ENCODE assay signal across 8 mouse cellular contexts in genomic region chr2:167605178-167605794, GRCm38 (mm10). TPM values are rescaled to one million over a fixed set of nuclear protein-coding genes. Genes with fewer than 3 reads are reported as not detected.
DNase-seq lines count a peak whose midpoint lies in the region; ATAC-seq and TF ChIP-seq lines count a peak whose summit lies in the region.

No protein-coding gene starts in this region.

- WGBS in forebrain, embryonic 12.5 days = 28% methylated on average over 11 of the region's 11 CpGs
- WGBS in heart, postnatal 0 days = 21% methylated on average over 11 of the region's 11 CpGs
- WGBS in liver, embryonic 14.5 days (ENCODE audit: insufficient replicate concordance) = 34% methylated on average over 11 of the region's 11 CpGs
- 29% methylated on average over 11 of the region's 11 CpGs for WGBS in neural tube, embryonic 13.5 days

- peaks cover 3% of the 10 kb centered on the region for H3K4me1 ChIP-seq in forebrain, embryonic 12.5 days
- peaks cover 6% of the 10 kb centered on the region for H3K4me1 ChIP-seq in heart, postnatal 0 days (ENCODE audit: control insufficient read depth, insufficient read depth)
- H3K4me1 ChIP-seq in liver, embryonic 14.5 days (replicated peaks; ENCODE audit: control insufficient read depth in 2 of 2, insufficient read depth in 2 of 2, low read length in 1 of 2) = no peaks in the 10 kb centered on the region
- H3K4me1 ChIP-seq in neural tube, embryonic 13.5 days (replicated peaks) = no peaks in the 10 kb centered on the region; the same call in 1 of the 2 replicates

- no peak overlapping the region for H3K9ac ChIP-seq in forebrain, embryonic 12.5 days
- no peak overlapping the region for H3K9ac ChIP-seq in heart, postnatal 0 days (replicated peaks; ENCODE audit: low read depth, low read length)
- no peak overlapping the region for H3K9ac ChIP-seq in liver, embryonic 14.5 days (replicated peaks)
- H3K9ac ChIP-seq in neural tube, embryonic 13.5 days = no peak overlapping the region

- no peak overlapping the region for H3K4me3 ChIP-seq in forebrain, embryonic 12.5 days (replicated peaks)
- no peak overlapping the region for H3K4me3 ChIP-seq in heart, postnatal 0 days (ENCODE audit: low read depth, low read length)
- no peak overlapping the region for H3K4me3 ChIP-seq in liver, embryonic 14.5 days (ENCODE audit: insufficient read depth in 1 of 2, low read depth in 2 of 2, low read length in 2 of 2)
- no peak overlapping the region for H3K4me3 ChIP-seq in neural tube, embryonic 13.5 days

- no peak overlapping the region for H3K27ac ChIP-seq in forebrain, embryonic 12.5 days
- H3K27ac ChIP-seq in heart, postnatal 0 days (ENCODE audit: low read depth) = no peak overlapping the region
- no peak overlapping the region for H3K27ac ChIP-seq in liver, embryonic 14.5 days
- H3K27ac ChIP-seq in neural tube, embryonic 13.5 days (replicated peaks) = no peak overlapping the region

- H3K9me3 ChIP-seq in forebrain, embryonic 12.5 days = no peaks in the 10 kb centered on the region
- no peaks in the 10 kb centered on the region for H3K9me3 ChIP-seq in heart, postnatal 0 days (replicated peaks; ENCODE audit: control insufficient read depth, low read length)
- no peaks in the 10 kb centered on the region for H3K9me3 ChIP-seq in liver, embryonic 14.5 days (ENCODE audit: control insufficient read depth, low read length)
- no peaks in the 10 kb centered on the region for H3K9me3 ChIP-seq in neural tube, embryonic 13.5 days

- DNase-seq in CD4-positive, CD25-positive, alpha-beta regulatory T cell, adult 2 months (ENCODE audit: low read depth, low spot score) = peak; percentile 91
- peak; percentile 80 for DNase-seq in c-Kit-positive CD71-negative TER-119-negative erythroid progenitor cells, embryonic 14.5 days (ENCODE audit: low read depth)
- DNase-seq in heart, postnatal 0 days (ENCODE audit: low spot score) = peak; percentile 87
- peak; percentile 92 to 97 for DNase-seq in kidney, postnatal 36 days
- DNase-seq in liver, embryonic 14.5 days (ENCODE audit: low read depth in 3 of 3, low spot score in 3 of 3) = peak; percentile 62 to 71 (median 65)
- peak; percentile 53 for DNase-seq in telencephalon, adult 2 months (ENCODE audit: low read depth, low spot score)

- peaks cover 4% of the 10 kb centered on the region; the same call in 1 of the 2 replicates for H3K27me3 ChIP-seq in forebrain, embryonic 12.5 days
- H3K27me3 ChIP-seq in heart, postnatal 0 days (ENCODE audit: control insufficient read depth, insufficient read depth, low read length) = no peaks in the 10 kb centered on the region
- H3K27me3 ChIP-seq in liver, embryonic 14.5 days (ENCODE audit: control insufficient read depth, insufficient read depth, low read length) = no peaks in the 10 kb centered on the region
- peaks cover 3% of the 10 kb centered on the region; the same call in 1 of the 2 replicates for H3K27me3 ChIP-seq in neural tube, embryonic 13.5 days

- ATAC-seq in forebrain, embryonic 12.5 days (ENCODE audit: low FRiP score) = peak; percentile 79
- ATAC-seq in heart, postnatal 0 days (ENCODE audit: insufficient read depth, low read depth) = peak; percentile 69
- ATAC-seq in liver, embryonic 14.5 days (ENCODE audit: insufficient read depth) = peak; percentile 67
- ATAC-seq in neural tube, embryonic 13.5 days (ENCODE audit: low read depth) = peak; percentile 80

- H3K36me3 ChIP-seq in forebrain, embryonic 12.5 days (replicated peaks) = peaks cover 27% of the 10 kb centered on the region
- peaks cover 20% of the 10 kb centered on the region for H3K36me3 ChIP-seq in heart, postnatal 0 days (replicated peaks; ENCODE audit: control insufficient read depth, insufficient read depth, low read length)
- H3K36me3 ChIP-seq in liver, embryonic 14.5 days (replicated peaks; ENCODE audit: control insufficient read depth, insufficient read depth, low read depth) = peaks cover 25% of the 10 kb centered on the region
- peaks cover 27% of the 10 kb centered on the region for H3K36me3 ChIP-seq in neural tube, embryonic 13.5 days

- TF ChIP-seq CTCF in heart, postnatal 0 days (IDR thresholded peaks at IDR 0.05; ENCODE audit: low read depth) = peak; percentile 97
- TF ChIP-seq CTCF in liver, embryonic 14.5 days (IDR thresholded peaks at IDR 0.05; ENCODE audit: low read depth) = peak; percentile 98

- H3K4me2 ChIP-seq in forebrain, embryonic 12.5 days = no peak overlapping the region
- no peak overlapping the region for H3K4me2 ChIP-seq in heart, postnatal 0 days (ENCODE audit: low read depth, low read length)
- no peak overlapping the region for H3K4me2 ChIP-seq in liver, embryonic 14.5 days (ENCODE audit: low read depth)
- no peak overlapping the region for H3K4me2 ChIP-seq in neural tube, embryonic 13.5 days

- no peak for TF ChIP-seq EP300 in heart, postnatal 0 days (IDR thresholded peaks at IDR 0.05; ENCODE audit: low read depth)
- no peak for TF ChIP-seq EP300 in liver, embryonic 14.5 days (IDR thresholded peaks at IDR 0.05; ENCODE audit: low read depth)

RNA-seq across cellular contexts. Expression of gene Ube2v1, which starts 26.6 kb away (rescaled TPM):
- 303 and 311 TPM in 2 replicates for polyA plus RNA-seq in forebrain, embryonic 12.5 days (2016; fragmentation: Nextera tagmentation; extraction: Ambion mirVana)
- 74.5 and 94.6 TPM in 2 replicates for total RNA-seq in heart, postnatal 0 days (2014; rRNA removed; ENCODE audit: low replicate concordance)
- polyA plus RNA-seq in heart, postnatal 0 days (2015; fragmentation: Nextera tagmentation; extraction: Ambion mirVana) = 150 and 152 TPM in 2 replicates
- 75.0 and 75.9 TPM in 2 replicates for polyA plus RNA-seq in liver, embryonic 14.5 days (2012; rRNA removed)
- polyA plus RNA-seq in liver, embryonic 14.5 days (2014; fragmentation: Nextera tagmentation; extraction: Ambion mirVana) = 145 and 158 TPM in 2 replicates
- 326 and 340 TPM in 2 replicates for polyA plus RNA-seq in neural tube, embryonic 13.5 days (2015; fragmentation: Nextera tagmentation; extraction: Ambion mirVana)

RNA-seq across cellular contexts. Expression of gene Gm20431, which starts 56.0 kb away (rescaled TPM):
- polyA plus RNA-seq in forebrain, embryonic 12.5 days (2016; fragmentation: Nextera tagmentation; extraction: Ambion mirVana) = 7.5 and 10.2 TPM in 2 replicates
- 5.8 and 25.5 TPM in 2 replicates for total RNA-seq in heart, postnatal 0 days (2014; rRNA removed; ENCODE audit: low replicate concordance)
- 2.7 and 5.1 TPM in 2 replicates for polyA plus RNA-seq in heart, postnatal 0 days (2015; fragmentation: Nextera tagmentation; extraction: Ambion mirVana)
- not detected in 2 replicates for polyA plus RNA-seq in liver, embryonic 14.5 days (2012; rRNA removed)
- polyA plus RNA-seq in liver, embryonic 14.5 days (2014; fragmentation: Nextera tagmentation; extraction: Ambion mirVana) = 0.96 and 2.1 TPM in 2 replicates
- polyA plus RNA-seq in neural tube, embryonic 13.5 days (2015; fragmentation: Nextera tagmentation; extraction: Ambion mirVana) = 9.1 and 9.3 TPM in 2 replicates
